Mouse (Mus musculus): Measurements from ENCODE around the gene Col16a1. TPM values are rescaled to one million over a fixed set of nuclear protein-coding genes. Genes with fewer than 3 reads are reported as not detected.

The Col16a1 gene
- total RNA-seq, 2 experiments from 2014 or later: 8.8 to 10.5 TPM

DNA sequence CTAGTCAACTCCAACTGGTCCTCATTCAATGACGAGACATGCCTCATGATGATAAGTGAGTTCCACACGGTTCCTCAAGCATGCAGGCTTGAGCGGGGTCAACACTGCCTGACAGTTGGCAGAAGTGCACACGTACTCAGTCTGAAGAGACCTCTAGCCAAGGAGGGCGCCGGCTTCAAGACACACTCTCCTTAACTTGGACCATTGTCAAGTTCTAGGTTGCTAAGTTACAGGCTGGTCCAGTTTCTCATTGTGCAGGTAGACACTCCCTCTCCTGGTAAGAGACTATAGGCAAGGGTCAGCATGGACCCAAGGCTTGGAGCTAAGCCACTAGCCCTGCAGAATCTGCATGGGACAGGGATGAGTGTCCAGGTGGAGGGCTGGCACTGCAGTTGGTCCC lies 77.5 kb downstream of the Col16a1 start:
- no peak for DNase-seq (ENCODE audit: extremely low spot score in 1 of 2, low spot score in 1 of 2)

DNA sequence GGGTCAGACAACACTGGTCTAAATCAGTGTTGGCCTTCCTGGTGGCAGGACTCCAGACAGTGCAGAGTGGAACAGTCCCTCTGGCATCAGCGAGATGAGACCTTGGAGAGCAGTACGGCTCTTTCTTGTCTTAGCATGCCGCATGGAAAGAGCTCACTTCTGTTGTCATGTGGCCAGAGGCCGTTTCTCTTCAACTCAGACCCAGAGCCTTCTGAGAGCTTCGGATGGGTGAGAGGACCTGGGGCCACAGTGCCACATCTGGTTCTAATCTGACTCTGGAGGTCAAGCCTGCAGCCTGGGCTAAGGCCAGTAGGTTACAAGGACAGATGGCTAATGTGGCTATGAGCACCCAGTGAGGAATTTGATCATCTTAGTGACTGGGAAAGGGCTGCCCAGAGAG lies 78.3 kb downstream of the Col16a1 start:
- no peak for DNase-seq (ENCODE audit: extremely low spot score in 1 of 2, low spot score in 1 of 2)

DNA sequence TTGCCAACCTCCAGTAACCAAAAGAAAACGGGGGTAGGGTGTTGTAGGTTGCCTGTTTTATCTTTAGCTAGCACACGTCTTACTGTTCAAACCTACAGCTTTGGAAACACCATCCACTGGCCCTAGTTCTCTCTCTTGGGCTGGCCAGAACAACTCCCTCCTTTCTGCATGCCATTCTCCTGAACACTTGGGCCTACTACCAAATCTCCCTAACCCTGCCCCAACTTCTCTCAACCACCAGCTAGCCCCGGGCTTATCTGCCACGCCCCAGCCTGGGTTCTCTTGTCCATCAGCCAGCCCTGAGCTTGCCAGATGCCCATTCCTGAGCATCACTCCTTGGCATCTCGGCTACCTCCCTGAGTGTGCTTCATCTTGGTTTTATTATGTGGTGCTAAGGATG lies 81.3 kb downstream of the Col16a1 start:
- DNase-seq (ENCODE audit: extremely low spot score in 1 of 2, low spot score in 1 of 2): no peak

DNA sequence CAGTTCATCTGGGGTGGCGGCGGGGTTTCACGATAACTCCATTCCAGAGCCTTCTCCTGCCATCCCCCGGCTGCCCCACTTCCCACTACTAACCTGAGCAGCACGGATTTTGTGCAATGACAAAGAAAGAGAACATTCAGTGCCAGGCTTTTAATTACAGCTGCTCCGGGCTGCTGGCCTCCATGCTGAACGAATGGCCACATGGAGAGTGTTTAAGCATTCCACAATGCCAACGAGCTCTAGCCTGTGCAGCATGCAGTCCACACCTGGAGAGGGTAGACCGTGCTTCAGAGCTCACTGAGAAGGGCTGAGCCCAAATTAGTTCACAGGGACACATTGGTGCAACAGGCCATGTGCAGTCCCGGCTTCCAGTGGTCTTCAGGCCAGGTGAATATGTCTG lies 82.4 kb downstream of the Col16a1 start:
- no peak for DNase-seq (ENCODE audit: extremely low spot score in 1 of 2, low spot score in 1 of 2)

DNA sequence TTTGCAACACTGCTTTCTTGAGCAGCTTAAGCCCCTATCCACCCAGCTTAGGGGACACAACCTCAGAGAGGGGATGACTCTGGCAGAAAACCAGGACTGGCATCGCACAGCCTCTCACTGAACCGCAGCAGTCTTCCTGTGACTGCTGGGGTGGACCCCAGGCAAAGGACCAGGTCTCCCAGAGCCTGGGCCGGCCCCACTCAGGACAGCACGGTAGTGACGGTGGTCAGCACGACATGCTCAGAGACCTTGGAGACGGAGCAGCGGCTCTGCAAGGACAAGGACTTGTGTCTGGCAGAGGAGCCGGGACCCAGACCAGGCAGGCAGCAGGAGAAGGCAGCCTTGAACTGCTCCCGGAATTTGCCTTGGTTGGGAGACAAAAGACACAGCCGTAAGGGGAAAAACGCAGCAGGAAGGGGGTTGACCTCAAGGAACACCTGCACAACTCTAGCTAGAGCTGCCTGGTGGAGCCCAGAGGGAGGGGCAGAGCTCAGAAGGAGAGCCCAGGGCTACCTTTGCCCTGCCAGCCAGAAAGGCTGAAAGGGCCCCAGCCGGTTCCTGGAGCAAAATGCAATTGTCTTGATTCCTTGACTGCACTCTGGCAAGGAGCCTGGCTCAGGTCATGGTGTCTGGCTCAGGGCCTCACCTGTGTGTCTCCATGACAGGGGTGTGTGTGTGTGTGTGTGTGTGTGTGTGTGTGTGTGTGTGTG lies 83.2 kb downstream of the Col16a1 start:
- DNase-seq (ENCODE audit: extremely low spot score in 1 of 2, low spot score in 1 of 2): no peak

DNA sequence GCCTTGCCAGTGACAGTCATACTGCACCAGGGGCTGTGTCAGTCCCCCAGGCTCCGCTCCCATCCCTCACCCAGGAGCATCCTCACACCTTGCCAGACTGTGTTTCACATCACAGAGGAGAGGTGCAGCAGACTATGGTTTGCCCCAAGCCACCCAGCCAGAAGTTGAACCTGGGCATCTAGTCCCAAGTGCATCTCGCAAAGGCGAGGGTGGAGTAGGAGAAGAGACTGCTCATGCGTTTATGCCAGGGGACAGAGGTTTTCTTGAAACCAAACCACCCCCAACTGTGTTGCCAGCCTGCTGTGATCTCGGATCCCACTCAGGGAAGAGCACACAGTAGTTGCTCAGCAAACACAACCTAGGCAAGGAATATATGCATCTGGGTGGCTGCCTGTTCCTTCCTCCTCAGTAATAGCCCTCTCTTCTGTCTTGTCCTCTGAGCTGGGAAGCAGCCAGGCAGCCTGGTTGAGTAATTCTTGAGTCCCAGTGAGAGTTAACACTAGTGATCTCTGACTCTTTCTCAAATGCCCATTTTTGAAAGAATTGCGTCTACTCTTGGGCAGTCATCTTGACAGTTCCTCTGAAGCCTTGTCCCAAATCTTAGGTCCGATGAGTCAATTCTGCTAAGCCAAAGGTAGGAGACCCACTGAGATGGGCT lies 83.9 kb downstream of the Col16a1 start:
- DNase-seq (ENCODE audit: extremely low spot score in 1 of 2, low spot score in 1 of 2): no peak

DNA sequence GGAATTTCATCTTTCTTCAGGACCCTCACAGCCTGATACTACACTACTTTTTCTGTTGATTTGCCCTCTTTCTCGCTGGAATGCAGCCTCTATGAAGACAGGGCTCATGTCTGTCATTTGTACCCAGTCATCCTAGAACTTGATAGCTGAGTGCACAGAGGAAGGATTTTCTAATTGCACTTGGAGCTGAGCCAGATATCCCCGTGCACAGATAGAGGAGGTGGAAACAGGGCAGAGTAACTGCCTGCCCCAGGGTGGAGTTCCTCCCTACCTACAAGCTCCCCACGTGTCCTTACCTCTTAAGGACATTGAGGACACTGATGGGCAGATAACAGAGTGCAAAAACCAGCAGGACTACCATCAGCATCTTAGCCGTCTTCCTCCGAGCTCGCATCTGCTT lies 85.8 kb downstream of the Col16a1 start:
- DNase-seq (ENCODE audit: extremely low spot score in 1 of 2, low spot score in 1 of 2): no peak

DNA sequence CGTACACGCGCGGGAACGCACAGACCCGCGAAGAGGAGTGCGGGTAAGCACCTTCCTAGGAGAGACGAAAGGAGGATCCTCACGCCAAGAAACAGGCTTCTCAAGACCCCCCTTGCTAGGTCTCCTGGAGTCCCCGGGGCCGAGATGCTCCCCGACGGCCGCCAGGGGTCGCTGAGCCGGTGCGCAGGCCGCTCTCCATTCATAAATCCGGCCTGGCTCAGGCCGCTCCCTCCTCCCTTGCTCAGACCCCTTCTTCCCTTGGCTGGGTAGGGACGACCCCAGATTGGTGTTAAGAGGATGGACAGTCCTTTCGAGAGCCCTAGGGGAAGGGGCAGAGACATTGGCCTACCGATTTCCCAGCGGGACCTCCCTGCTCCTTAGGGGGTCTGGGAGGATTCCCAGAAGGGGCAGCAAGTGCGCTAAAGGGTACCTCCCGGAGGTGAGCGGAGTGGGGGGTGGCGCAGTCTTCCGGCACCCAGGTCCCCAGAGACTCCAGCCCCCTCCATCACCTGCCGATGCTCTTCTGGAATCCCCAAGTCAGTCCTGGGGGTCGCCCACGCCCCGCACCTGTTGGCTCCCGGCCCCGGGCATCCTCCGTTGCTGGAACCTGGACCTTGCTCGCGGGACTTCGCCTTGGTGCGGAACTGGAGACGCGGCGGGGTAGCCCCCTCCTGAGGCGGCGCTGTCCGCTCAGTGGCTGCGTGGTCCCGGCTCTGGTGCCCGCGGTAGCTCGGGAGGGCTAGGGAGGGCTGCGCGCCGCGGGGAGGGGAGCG lies 91.0 kb downstream of the Col16a1 start:
- DNase-seq (ENCODE audit: extremely low spot score in 1 of 2, low spot score in 1 of 2): peak; percentile 66 to 82

DNA sequence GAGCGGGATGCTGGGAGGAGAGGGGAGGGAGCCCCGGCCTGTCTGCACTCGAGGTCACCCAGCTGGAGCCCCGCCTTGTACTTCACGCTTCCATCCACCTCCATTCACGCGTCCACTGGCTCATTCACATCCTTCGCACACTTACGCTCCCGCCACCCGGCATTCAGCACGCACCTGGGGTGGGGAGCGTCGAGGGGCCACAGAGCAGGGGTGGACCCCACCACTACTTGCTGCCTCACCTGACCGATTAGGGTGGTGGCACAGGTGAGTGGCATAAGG lies 91.5 kb downstream of the Col16a1 start, which contains the start of gene Hcrtr1:
Gene Hcrtr1 (minus strand): TSS at position 146 of the 279 bp plus-strand sequence.
- no peak for DNase-seq (ENCODE audit: extremely low spot score in 1 of 2, low spot score in 1 of 2)

DNA sequence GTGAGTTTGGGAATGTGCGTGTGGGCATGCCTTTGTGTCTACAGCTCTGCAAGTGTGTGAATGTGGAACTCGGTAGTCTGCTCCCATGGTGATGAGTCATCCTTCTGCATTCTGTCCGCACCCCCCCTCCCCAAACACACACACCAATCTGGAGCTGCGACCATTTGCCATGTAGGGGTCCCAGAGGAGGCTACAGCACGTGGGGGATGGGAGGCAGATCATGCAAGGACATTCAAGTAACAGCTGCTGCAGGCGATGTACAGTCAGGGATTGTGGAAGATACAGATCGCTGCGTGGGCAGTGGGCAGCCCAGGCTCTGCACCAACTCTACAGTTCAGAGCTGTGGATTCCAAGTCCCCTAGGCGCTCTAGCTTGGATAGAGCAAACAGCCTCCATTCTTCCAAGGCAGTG lies 93.4 kb downstream of the Col16a1 start:
- DNase-seq (ENCODE audit: extremely low spot score in 1 of 2, low spot score in 1 of 2): peak; percentile 20 to 53

DNA sequence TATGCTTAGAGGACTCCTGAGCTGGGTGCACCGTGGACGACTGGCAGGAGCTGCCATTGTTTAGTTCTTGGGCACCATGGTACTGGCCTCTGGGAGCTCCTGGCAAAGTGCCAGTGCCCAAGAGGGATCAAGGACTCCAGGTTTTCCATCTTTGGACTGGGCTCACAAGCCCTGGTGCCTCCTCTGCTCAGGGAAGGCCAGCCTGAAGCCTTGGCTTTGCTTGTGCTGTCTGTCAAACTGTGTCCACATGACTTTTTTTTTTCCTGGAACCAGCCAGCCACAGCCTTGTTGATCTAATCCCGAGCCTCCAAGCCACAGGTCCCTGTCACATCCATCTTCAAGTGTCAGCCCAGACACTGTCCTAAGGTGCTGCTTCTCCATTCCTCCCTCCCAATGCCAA lies 94.1 kb downstream of the Col16a1 start:
- DNase-seq (ENCODE audit: extremely low spot score in 1 of 2, low spot score in 1 of 2): no peak

DNA sequence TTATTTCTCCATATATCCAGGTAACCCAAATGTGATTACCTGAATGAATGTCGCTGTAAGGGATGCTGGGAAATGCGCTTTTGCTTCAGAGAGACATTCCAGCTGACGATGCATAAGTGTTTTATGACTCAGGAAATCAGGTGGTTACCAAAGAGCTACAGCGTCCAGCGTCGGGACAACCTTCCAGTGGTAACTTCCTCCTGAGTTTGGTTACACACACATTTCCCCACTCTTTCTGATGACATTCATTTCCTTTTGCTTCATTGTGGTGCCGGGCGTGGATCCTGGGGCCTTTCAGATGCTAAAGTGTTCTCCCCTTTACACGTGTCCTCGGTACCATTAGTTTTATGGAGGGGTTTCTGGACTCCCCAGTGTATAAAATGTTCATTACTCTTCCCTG lies 100.8 kb downstream of the Col16a1 start:
- DNase-seq (ENCODE audit: extremely low spot score in 1 of 2, low spot score in 1 of 2): no peak

Other genes starting within 250 kb of the Col16a1 start
- 100 to 1,000 TPM; 132 to 145 TPM for gene Ptp4a2, start 236.6 kb upstream of the Col16a1 start, total RNA-seq (2021)
- gene Spocd1, start 118.6 kb upstream of the Col16a1 start, total RNA-seq (2021): under 1 TPM; 0.30 to 0.35 TPM
- gene Adgrb2, start 63.0 kb upstream of the Col16a1 start, total RNA-seq (2021): 100 to 1,000 TPM; 516 to 583 TPM
- 10 to 100 TPM; 58.5 to 66.3 TPM for gene Pef1, start 54.7 kb downstream of the Col16a1 start, total RNA-seq (2021)
- gene Hcrtr1, start 91.5 kb downstream of the Col16a1 start, total RNA-seq (2021): 1 to 10 TPM; 3.2 to 4.5 TPM
- 1 to 10 TPM; 7.5 to 8.7 TPM for gene Tinagl1, start 127.3 kb downstream of the Col16a1 start, total RNA-seq (2021)
- gene Gm853, start 174.6 kb downstream of the Col16a1 start, total RNA-seq (2021): not detected
- 10 to 100 TPM in 1 of 2 experiments, 1 to 10 TPM in 1; 9.2 to 12.9 TPM for gene Serinc2, start 231.4 kb downstream of the Col16a1 start, total RNA-seq (2021)